Mouse (Mus musculus): ENCODE data around the gene Exo1. TPM values are rescaled to one million over a fixed set of nuclear protein-coding genes. Genes with fewer than 3 reads are reported as not detected.

Gene Exo1
- polyA plus RNA-seq, 1 experiment from 2014 or later = 25.5 TPM

DNA sequence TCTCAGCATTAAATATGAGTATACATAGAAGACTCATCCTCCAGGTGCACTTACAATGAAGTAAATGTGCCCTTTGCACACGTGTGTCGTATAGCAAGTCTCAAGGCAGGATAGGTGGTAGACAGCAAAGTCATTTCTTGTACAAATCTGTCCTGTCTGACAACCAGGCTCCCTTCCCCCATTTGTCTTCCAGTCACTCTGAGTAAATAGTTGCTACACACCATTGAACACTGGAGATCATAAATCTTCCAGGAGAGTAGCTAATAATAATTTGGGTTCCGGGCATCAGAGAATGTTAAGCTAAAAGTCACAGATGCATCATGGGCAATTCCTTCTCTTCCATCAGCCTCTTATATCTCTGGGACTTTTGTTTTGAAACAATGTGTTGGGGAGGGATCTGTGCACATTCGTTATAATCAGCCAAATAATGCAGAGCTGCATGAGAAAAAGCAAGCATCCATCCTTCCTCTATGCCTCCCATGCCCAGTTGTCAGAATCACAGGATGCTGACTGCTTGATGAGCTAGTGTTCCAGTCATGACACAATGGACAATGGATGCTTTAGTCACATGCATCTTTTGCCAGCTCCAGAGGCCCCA, 66.4 kb downstream of the Exo1 start:
- WGBS = 15% methylated on average over 4 of the region's 4 CpGs

DNA sequence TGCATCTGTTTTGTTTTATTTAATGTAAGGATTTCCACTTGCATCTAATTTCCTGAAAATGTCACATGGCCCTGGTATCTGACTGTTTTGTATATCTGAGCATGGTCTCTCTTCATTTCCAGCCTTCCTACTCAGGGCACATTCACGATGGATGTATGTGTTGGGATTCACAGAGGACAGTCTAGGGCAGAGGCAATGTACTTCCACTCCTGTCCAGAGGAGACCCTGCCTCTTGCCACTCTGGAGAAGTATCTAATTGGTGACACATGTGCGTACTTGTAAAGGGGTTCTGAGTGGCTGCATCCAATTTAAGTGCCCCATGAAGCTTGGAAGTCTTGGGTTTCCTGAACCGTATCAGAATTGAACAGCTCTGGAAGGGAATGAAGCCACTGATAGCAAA, 70.0 kb downstream of the Exo1 start:
- Histone ChIP-seq H3K27me3 (ENCODE audit: insufficient read depth, low read length) (no peaks in the 10 kb centered on the region), H3K4me3 (replicated peaks; ENCODE audit: low read depth, low read length) (no peak overlapping the region), H3K4me1 (replicated peaks; ENCODE audit: insufficient read depth, low read length) (no peaks in the 10 kb centered on the region), H3K9me3 (replicated peaks; ENCODE audit: low read length) (no peaks in the 10 kb centered on the region), H3K36me3 (ENCODE audit: insufficient read depth, low read length) (no peaks in the 10 kb centered on the region), H3K27ac (no peak overlapping the region), H3K4me2 (ENCODE audit: low read length) (no peak overlapping the region), H3K9ac (ENCODE audit: low read depth, low read length) (no peak overlapping the region)
- DNase-seq (ENCODE audit: low spot score) (no peak), ATAC-seq (replicated peaks; ENCODE audit: low FRiP score, low read depth) (no peak)
- 58% methylated on average over 3 of the region's 3 CpGs for WGBS
- no peak for TF ChIP-seq CTCF (IDR thresholded peaks at IDR 0.05; ENCODE audit: low read depth)

More for the DNA sequence above, 66.4 kb downstream of the Exo1 start:
- no peak overlapping the region for H3K4me3 ChIP-seq (replicated peaks; ENCODE audit: low read depth, low read length)
- no peak overlapping the region for H3K4me2 ChIP-seq (ENCODE audit: low read length)
- ATAC-seq (replicated peaks; ENCODE audit: low FRiP score, low read depth) (no peak), DNase-seq (ENCODE audit: low spot score) (peak; percentile 17)
- H3K27me3 ChIP-seq (ENCODE audit: insufficient read depth, low read length) = no peaks in the 10 kb centered on the region
- no peak overlapping the region for H3K9ac ChIP-seq (ENCODE audit: low read depth, low read length)
- H3K4me1 ChIP-seq (replicated peaks; ENCODE audit: insufficient read depth, low read length) = no peaks in the 10 kb centered on the region
- no peak overlapping the region for H3K27ac ChIP-seq
- H3K9me3 ChIP-seq (replicated peaks; ENCODE audit: low read length) = no peaks in the 10 kb centered on the region
- no peak for TF ChIP-seq CTCF (IDR thresholded peaks at IDR 0.05; ENCODE audit: low read depth)
- H3K36me3 ChIP-seq (ENCODE audit: insufficient read depth, low read length) = no peaks in the 10 kb centered on the region

DNA sequence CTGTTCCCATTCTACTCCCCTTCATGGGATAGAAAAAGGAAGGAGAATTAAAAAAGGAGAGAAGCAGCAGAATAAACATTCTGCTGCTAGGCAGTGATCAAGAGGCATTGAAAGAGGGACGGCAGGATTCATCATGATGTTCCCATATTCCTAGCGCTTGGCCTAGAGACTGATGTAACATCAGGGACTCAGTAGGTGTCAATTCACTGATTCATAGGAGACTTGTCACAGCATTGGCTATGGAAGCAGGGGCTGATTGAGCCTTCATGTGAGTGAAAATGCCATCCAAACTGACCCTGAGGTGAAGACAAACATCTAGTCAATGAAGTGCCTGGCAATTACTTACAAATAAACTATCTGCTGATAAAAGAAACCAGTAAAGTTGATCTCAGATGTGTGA, 70.5 kb downstream of the Exo1 start:
- H3K27me3 ChIP-seq (ENCODE audit: insufficient read depth, low read length) = no peaks in the 10 kb centered on the region
- H3K4me2 ChIP-seq (ENCODE audit: low read length) = no peak overlapping the region
- H3K4me1 ChIP-seq (replicated peaks; ENCODE audit: insufficient read depth, low read length) = no peaks in the 10 kb centered on the region
- H3K27ac ChIP-seq = no peak overlapping the region
- whole genome bisulfite sequencing = 87% methylated on average over 2 of the region's 2 CpGs
- no peak for ATAC-seq (replicated peaks; ENCODE audit: low FRiP score, low read depth)
- no peaks in the 10 kb centered on the region for H3K9me3 ChIP-seq (replicated peaks; ENCODE audit: low read length)
- no peak for TF ChIP-seq CTCF (IDR thresholded peaks at IDR 0.05; ENCODE audit: low read depth)
- no peaks in the 10 kb centered on the region for H3K36me3 ChIP-seq (ENCODE audit: insufficient read depth, low read length)
- no peak overlapping the region for H3K9ac ChIP-seq (ENCODE audit: low read depth, low read length)
- DNase-seq (ENCODE audit: low spot score) = no peak
- no peak overlapping the region for H3K4me3 ChIP-seq (replicated peaks; ENCODE audit: low read depth, low read length)

- DNase-seq (ENCODE audit: low spot score) (no peak), ATAC-seq (replicated peaks; ENCODE audit: low FRiP score, low read depth) (no peak)
- H3K9ac ChIP-seq (ENCODE audit: low read depth, low read length) = no peak overlapping the region
- no peak overlapping the region for H3K4me3 ChIP-seq (replicated peaks; ENCODE audit: low read depth, low read length)
- H3K27me3 ChIP-seq (ENCODE audit: insufficient read depth, low read length) = no peaks in the 10 kb centered on the region
- H3K4me2 ChIP-seq (ENCODE audit: low read length) = no peak overlapping the region
- 87% methylated on average over 2 of the region's 2 CpGs for WGBS
- H3K4me1 ChIP-seq (replicated peaks; ENCODE audit: insufficient read depth, low read length) = no peaks in the 10 kb centered on the region
- TF ChIP-seq CTCF (IDR thresholded peaks at IDR 0.05; ENCODE audit: low read depth) = no peak
- no peaks in the 10 kb centered on the region for H3K36me3 ChIP-seq (ENCODE audit: insufficient read depth, low read length)
- no peak overlapping the region for H3K27ac ChIP-seq
- no peaks in the 10 kb centered on the region for H3K9me3 ChIP-seq (replicated peaks; ENCODE audit: low read length)
These were observed 81.4 kb downstream of the Exo1 start for GRCm38 (mm10) chr1:175961786-175962185.

Other genes with a start within 250 kb of the Exo1 start
- gene Opn3, start 187.8 kb upstream of the Exo1 start, polyA plus RNA-seq (2015; fragmentation: Nextera tagmentation; extraction: Ambion mirVana) = 10.3 and 10.5 TPM in 2 replicates
- 2.1 and 2.3 TPM in 2 replicates for gene Chml, start 187.7 kb upstream of the Exo1 start, polyA plus RNA-seq (2015; fragmentation: Nextera tagmentation; extraction: Ambion mirVana)
- gene Wdr64, start 182.0 kb upstream of the Exo1 start, polyA plus RNA-seq (2015; fragmentation: Nextera tagmentation; extraction: Ambion mirVana) = not detected in 2 replicates
- gene Gm38100, start 39.7 kb downstream of the Exo1 start, polyA plus RNA-seq (2015; fragmentation: Nextera tagmentation; extraction: Ambion mirVana) = not detected in 2 replicates
- 0.55 and 0.64 TPM in 2 replicates for gene Rbm8a2, start 98.5 kb downstream of the Exo1 start, polyA plus RNA-seq (2015; fragmentation: Nextera tagmentation; extraction: Ambion mirVana)

Data from kidney, postnatal 0 days (tissue).